Mouse (Mus musculus) thymus, adult 18-20 months (tissue): ENCODE measurements at regions not wholly inside any gene's neighbourhood (a gene's known extent, or its start where the extent isn't known, plus 50 kb on each side); places are given as distances from the start of the nearest gene placed in this dataset.

ENCODE experiments used
- DNase-seq, 2 experiments: peaks; one replicate each; pipeline ENCODE4 v3.0.0; 2022; ENCODE audit warnings: mixed read lengths in 2 of 2

- no peak for DNase-seq
Observed at GRCm38 (mm10) chr6:117237096-117237495, 68.8 kb downstream of the Cxcl12 start.

GRCm38 (mm10) chr6:117241206-117241605 lies 72.9 kb downstream of the Cxcl12 start:
- DNase-seq, result no peak

GRCm38 (mm10) chr6:117245398-117245797 lies 77.1 kb downstream of the Cxcl12 start:
- DNase-seq, result no peak

GRCm38 (mm10) chr6:117245849-117246248 lies 77.5 kb downstream of the Cxcl12 start:
- no peak for DNase-seq

GRCm38 (mm10) chr6:117249230-117249921 lies 81.0 kb downstream of the Cxcl12 start:
- DNase-seq, result no peak

DNA sequence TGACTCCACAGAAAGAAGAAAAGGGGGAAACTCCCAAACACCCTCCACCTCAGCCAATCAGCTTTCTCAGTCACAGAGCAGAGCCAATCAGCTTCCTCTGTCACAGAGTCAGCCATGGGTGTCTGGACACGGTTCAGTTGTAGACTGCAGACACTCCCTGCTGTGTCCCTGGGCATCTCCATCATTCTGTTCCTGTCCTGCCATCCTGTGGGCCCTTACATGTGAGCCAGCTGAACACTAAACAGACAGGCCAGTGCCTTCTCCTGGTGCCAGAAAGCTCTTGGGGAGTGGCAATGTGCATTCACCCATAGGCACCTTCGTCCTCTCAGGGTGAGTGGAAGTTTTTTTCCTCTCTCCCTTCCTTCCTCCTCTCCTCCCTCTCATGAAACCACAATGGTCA lies 81.7 kb downstream of the Cxcl12 start:
- DNase-seq, result no peak

DNA sequence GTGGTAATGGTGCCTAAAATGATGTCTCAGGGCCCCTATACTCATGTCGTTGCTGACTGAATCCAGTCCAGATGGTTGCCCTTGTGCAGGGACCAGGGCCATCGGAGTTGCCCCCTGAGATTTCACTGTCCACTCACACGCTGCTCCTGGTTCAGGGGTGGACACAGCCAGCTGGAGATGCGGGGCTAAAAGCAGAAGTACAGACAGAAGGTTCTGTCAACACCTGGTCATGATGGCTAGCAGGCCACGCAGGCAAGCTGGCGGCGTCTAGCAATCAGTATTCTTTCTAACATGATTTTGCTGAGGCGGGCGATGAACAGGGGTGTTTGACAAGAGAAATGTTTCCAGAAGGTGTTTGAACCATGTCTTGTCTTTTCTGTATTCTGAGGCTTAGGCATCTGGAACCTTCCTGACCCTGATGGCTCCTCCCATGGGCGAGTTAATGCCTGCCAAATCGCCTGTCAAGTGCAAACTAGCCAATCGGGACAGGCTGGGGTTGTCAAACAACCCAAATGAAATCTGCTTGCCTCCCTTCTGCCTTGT lies 83.1 kb downstream of the Cxcl12 start:
- no peak for DNase-seq

- DNase-seq, result no peak
Observed at GRCm38 (mm10) chr6:117252361-117252760, 84.0 kb downstream of the Cxcl12 start.

DNA sequence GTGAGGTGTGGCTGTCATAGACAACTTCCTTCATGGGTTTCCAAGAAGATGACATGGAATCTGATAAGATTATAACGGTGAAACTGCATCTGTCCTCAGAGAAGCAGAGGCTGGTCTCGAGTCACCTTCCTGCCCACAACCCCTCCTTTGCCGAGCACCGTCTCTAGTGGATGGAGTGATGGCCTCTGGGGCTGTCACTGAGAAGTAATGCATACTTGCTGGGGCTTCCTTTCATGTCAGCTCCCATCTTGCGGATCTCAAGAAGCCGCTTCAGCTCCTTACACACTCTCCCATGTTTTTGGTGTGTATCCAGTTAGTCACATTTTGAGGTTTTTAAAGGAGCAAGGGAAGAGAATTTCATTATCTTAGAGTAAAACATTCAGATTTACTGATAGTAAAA lies 84.7 kb downstream of the Cxcl12 start:
- no peak for DNase-seq

- DNase-seq, result no peak
Observed at GRCm38 (mm10) chr6:117253586-117254330, 85.4 kb downstream of the Cxcl12 start.

GRCm38 (mm10) chr6:117254620-117255228 lies 86.4 kb downstream of the Cxcl12 start:
- no peak for DNase-seq

- no peak for DNase-seq
Observed at GRCm38 (mm10) chr6:117255399-117256098, 87.2 kb downstream of the Cxcl12 start.

DNA sequence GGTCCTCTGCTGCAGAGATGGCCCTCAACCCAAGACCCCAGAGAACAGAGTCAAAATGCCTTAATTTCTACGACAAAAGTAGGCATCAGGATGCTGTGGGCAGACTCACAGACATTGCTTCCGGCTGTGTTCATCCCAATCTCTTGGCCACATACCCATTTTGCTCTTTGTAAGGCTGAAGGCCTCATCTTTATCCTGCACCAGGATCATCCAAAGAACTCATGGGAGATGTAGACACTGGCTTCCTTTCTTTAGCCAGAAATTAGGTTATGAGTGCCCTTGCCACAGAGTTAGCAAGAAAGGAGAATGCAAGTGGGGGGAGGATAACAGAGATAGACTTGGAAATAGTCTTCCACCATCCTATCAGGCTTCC lies 87.8 kb downstream of the Cxcl12 start:
- no peak for DNase-seq

GRCm38 (mm10) chr6:117257591-117257990 lies 89.3 kb downstream of the Cxcl12 start:
- no peak for DNase-seq

- no peak for DNase-seq
Observed at GRCm38 (mm10) chr6:117267906-117268305, 99.6 kb downstream of the Cxcl12 start.

DNA sequence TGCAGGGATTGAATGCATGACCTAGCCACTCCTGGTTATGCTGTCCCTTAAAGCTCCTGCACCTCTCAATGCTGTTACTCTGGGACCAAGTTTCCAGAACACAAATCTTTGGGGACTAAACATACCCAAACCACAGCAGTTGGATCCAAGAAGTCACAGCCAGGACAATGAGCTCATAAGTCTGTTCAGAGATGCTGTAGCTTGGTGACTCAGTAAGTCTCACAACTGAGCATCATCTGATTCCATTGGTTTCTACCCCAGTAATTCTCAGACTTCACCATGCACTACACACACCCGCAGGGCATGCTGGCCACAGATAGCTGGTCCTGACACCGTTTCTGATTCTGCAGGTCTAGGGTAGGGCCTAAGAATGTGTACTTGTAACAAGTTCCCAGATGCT lies 100.0 kb downstream of the Cxcl12 start:
- no peak for DNase-seq

GRCm38 (mm10) chr6:117270261-117270660 lies 101.9 kb downstream of the Cxcl12 start:
- no peak for DNase-seq

DNA sequence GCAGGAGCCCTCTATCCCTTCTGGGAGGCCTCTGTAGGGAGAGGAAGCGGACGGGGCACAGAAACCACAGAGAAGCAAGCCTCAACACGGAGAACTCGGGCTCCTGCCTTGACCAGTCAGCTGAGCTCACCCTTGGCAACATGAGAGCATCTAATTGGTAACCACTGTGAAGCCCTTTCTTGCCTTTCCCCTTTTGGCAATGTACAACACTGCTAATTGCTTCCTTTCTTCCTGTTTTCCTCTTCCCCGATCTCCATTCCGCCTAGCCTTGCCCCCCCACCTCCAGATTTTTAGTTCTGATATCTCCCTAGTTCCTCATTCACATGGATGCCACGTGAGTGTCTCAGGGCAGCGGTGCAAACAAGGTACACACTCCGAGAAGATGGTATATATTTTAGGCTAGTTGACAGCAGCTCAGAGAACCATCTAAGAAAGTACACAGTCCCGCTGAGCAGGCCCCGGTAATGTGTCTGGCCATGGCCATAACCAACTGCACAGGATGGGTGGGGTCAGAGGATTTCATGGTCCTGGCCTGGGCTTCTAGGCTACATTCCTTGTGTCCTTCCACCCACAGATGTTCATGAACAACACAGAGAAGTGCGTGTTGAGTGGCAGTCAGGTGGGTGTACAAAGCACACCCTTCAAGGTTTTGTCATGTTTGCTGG lies 103.4 kb downstream of the Cxcl12 start:
- no peak for DNase-seq

DNA sequence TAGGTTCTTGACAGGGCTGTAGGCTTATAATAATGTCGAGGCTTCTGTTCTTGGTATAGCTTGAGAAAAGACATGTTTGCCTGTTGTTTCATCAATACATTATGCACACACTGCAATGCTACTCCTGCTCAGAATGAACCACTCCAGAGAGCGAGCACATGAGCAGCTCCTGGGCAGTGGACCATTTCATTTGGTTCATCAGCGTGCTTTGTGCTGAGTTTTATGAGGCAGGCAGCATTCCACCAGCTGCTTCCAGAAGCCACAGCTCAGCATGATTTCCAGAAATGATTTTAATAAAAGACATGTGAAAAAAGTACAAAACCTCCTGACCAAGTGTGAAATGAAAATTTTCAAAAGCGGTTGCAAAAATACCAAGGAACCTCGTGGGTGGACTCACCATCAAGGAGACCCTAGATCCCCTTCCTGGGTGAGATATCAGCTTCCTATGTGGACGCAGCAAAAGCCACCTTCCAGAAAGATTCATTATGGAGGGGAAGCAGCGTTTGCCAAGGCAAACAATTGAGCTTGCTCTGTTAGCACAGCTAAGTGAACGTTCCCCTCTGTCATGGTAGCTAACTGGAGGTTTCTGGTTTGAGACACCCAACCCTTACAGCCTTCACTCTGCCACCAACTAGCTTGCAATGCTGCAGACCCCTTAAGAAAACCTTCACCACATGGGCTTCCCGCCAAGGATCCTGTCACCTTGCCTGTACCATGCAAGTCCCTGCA lies 104.1 kb downstream of the Cxcl12 start:
- no peak for DNase-seq

- no peak for DNase-seq
Observed at GRCm38 (mm10) chr6:117275915-117276314, 107.6 kb downstream of the Cxcl12 start.

GRCm38 (mm10) chr6:117276850-117277249 lies 108.5 kb downstream of the Cxcl12 start:
- DNase-seq, result no peak

DNA sequence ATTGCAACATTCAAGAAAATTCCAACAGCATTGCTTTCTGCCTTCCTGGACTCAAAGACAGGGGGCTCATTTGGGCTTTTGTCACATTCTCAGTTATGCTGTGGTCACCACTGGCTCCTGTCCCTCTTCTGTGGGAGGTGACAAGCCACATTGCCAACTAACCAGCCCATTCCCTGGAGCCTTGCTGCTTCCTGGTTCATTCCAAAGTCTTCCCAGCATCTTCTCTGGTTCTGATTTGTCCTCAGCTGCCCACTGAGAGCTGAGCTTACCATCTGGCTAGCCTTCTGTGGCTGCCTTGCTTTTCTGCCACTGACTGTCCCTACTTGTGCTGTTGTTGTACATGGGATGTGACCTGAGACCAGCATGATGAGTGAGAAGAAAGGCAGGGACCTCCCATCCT lies 111.0 kb downstream of the Cxcl12 start:
- no peak for DNase-seq
